ENCODE assay signal across 9 mouse cellular contexts in the genomic region with DNA sequence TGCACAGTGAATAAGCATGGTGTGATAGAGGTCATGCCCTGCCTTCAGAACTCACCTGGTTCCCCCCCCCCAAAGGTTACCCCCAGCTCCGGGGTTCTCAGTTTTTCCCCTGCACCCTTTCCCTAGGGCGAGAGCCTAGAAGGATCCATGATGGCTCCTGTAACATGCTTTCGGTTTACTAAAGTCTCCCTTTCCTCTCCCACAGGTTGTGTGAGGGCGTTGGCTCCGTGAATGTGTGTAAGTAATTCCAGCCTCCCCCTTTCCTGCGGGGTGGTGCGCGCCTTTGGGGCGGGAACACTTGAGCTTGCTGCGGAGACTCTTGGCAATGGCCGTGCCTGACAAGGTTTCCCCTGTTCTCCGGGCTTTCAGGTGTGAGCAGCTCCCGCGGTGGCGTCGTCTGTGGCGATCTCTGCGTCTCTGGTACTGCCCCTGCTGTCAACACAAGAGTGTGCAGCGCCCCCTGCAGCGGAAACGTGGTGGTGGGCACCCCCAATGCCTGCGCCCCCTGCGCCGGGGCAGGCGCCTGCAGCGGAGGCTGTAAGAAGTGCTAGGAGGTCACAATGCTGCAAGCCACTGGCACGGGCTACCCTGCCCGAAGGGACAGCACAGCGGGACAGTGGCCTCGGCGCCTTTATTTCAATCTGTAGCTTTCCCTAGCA. TPM values are rescaled to one million over a fixed set of nuclear protein-coding genes. Genes with fewer than 3 reads are reported as not detected.
DNase-seq lines count a peak whose midpoint lies in the region; ATAC-seq lines count a peak whose summit lies in the region.
"Had no signal": no experiment of that assay in that cellular context is flagged by ENCODE, and none has a peak within 500 bp of the region (broad histone marks: within the 10 kb centered on the region; RNA-seq: fewer than 3 reads in every experiment).

No protein-coding gene starts in this region.

- DNase-seq in c-Kit-positive CD71-negative TER-119-negative erythroid progenitor cells, embryonic 14.5 days (ENCODE audit: low read depth) = peak; percentile 38
- DNase-seq in layer of hippocampus, postnatal 25 days (ENCODE audit: extremely low spot score in 1 of 2, low spot score in 1 of 2) = peak; percentile 48 to 65
- DNase-seq in ovary, postnatal 36 days (ENCODE audit: low spot score) = peak; percentile 60
- DNase-seq in urinary bladder, postnatal 36 days (ENCODE audit: low spot score in 2 of 2) = peak; percentile 12 to 36

- WGBS in forebrain, embryonic 15.5 days = 8% methylated on average over 31 of the region's 31 CpGs
- 13% methylated on average over 31 of the region's 31 CpGs for WGBS in hindbrain, embryonic 13.5 days
- WGBS in lung, embryonic 16.5 days = 5% methylated on average over 31 of the region's 31 CpGs

- H3K27me3 ChIP-seq in forebrain, embryonic 15.5 days = no peaks in the 10 kb centered on the region; the same call in 1 of the 2 replicates
- H3K27me3 ChIP-seq in hindbrain, embryonic 13.5 days = 0 out of 2 replicates have a peak, but pooled peaks cover 12% of the 10 kb centered on the region
- peaks cover 6% of the 10 kb centered on the region for H3K27me3 ChIP-seq in lung, embryonic 16.5 days (ENCODE audit: control insufficient read depth, insufficient read depth, low read depth, low read length)

- peak overlapping the region; percentile 78 for H3K4me2 ChIP-seq in forebrain, embryonic 15.5 days (replicated peaks)
- H3K4me2 ChIP-seq in hindbrain, embryonic 13.5 days = peak overlapping the region; percentile 67
- H3K4me2 ChIP-seq in lung, embryonic 16.5 days (ENCODE audit: low read depth, low read length) = peak overlapping the region; percentile 61

- peak overlapping the region; percentile 42 for H3K9ac ChIP-seq in forebrain, embryonic 15.5 days (replicated peaks)
- peak overlapping the region; percentile 63 for H3K9ac ChIP-seq in hindbrain, embryonic 13.5 days
- H3K9ac ChIP-seq in lung, embryonic 16.5 days (ENCODE audit: low read length) = peak overlapping the region; percentile 42

- no peaks in the 10 kb centered on the region for H3K36me3 ChIP-seq in forebrain, embryonic 15.5 days
- H3K36me3 ChIP-seq in hindbrain, embryonic 13.5 days = no peaks in the 10 kb centered on the region
- no peaks in the 10 kb centered on the region for H3K36me3 ChIP-seq in lung, embryonic 16.5 days (ENCODE audit: control insufficient read depth, insufficient read depth, low read length)

- peak overlapping the region; percentile 37 for H3K4me3 ChIP-seq in forebrain, embryonic 15.5 days
- H3K4me3 ChIP-seq in hindbrain, embryonic 13.5 days = peak overlapping the region; percentile 31
- peak overlapping the region; percentile 37 for H3K4me3 ChIP-seq in lung, embryonic 16.5 days (ENCODE audit: low read length)

- no peaks in the 10 kb centered on the region for H3K9me3 ChIP-seq in forebrain, embryonic 15.5 days
- no peaks in the 10 kb centered on the region for H3K9me3 ChIP-seq in hindbrain, embryonic 13.5 days
- no peaks in the 10 kb centered on the region for H3K9me3 ChIP-seq in lung, embryonic 16.5 days (ENCODE audit: control insufficient read depth, low read length)

- H3K27ac ChIP-seq in forebrain, embryonic 15.5 days (replicated peaks) = no peak overlapping the region
- no peak overlapping the region for H3K27ac ChIP-seq in hindbrain, embryonic 13.5 days
- H3K27ac ChIP-seq in lung, embryonic 16.5 days (ENCODE audit: low read length) = no peak overlapping the region

- ATAC-seq in CD4-positive, CD25-positive, alpha-beta regulatory T cell, adult 4 months = peak; percentile 60
- ATAC-seq in forebrain, embryonic 15.5 days (replicated peaks) = 0 out of 2 replicates have a peak, but pooled peaks have one; percentile 43
- no peak for ATAC-seq in hindbrain, embryonic 13.5 days (ENCODE audit: low FRiP score)
- ATAC-seq in lung, embryonic 16.5 days (ENCODE audit: low read depth) = peak; percentile 73

- H3K4me1 ChIP-seq in forebrain, embryonic 15.5 days = peaks cover 11% of the 10 kb centered on the region
- H3K4me1 ChIP-seq in hindbrain, embryonic 13.5 days (replicated peaks) = peaks cover 13% of the 10 kb centered on the region
- H3K4me1 ChIP-seq in lung, embryonic 16.5 days (replicated peaks; ENCODE audit: control insufficient read depth, insufficient read depth, low read length) = peaks cover 7% of the 10 kb centered on the region; the same call in 1 of the 2 replicates

RNA-seq across cellular contexts. Expression of gene Krt86, which starts 5.9 kb away (rescaled TPM):
- not detected for polyA plus RNA-seq in CD4-positive, CD25-positive, alpha-beta regulatory T cell, adult 4 months (2017; shearing (Covaris generic))
- not detected in 2 replicates for polyA plus RNA-seq in forebrain, embryonic 15.5 days (2015; fragmentation: Nextera tagmentation; extraction: Ambion mirVana)
- polyA plus RNA-seq in hindbrain, embryonic 13.5 days (2015; fragmentation: Nextera tagmentation; extraction: Ambion mirVana) = not detected in 2 replicates
- not detected for total RNA-seq in layer of hippocampus, postnatal 25 days (2021)
- not detected in 2 replicates for polyA plus RNA-seq in lung, embryonic 16.5 days (2015; fragmentation: Nextera tagmentation; extraction: Ambion mirVana)

RNA-seq across cellular contexts. Expression of gene Krt83, which starts 12.2 kb away (rescaled TPM):
- 1 to 10 TPM; 3.2 to 7.4 TPM for polyA plus RNA-seq in CD4-positive, CD25-positive, alpha-beta regulatory T cell, adult 4 months (2017; shearing (Covaris generic))
- polyA plus RNA-seq in forebrain, embryonic 15.5 days (2015; fragmentation: Nextera tagmentation; extraction: Ambion mirVana) = not detected in 2 replicates
- polyA plus RNA-seq in hindbrain, embryonic 13.5 days (2015; fragmentation: Nextera tagmentation; extraction: Ambion mirVana) = not detected in 2 replicates
- total RNA-seq in layer of hippocampus, postnatal 25 days (2021) = not detected
- not detected in 2 replicates for polyA plus RNA-seq in lung, embryonic 16.5 days (2015; fragmentation: Nextera tagmentation; extraction: Ambion mirVana)

RNA-seq across cellular contexts. Expression of gene Krt81, which starts 15.6 kb away (rescaled TPM):
- polyA plus RNA-seq in CD4-positive, CD25-positive, alpha-beta regulatory T cell, adult 4 months (2017; shearing (Covaris generic)) = not detected
- polyA plus RNA-seq in forebrain, embryonic 15.5 days (2015; fragmentation: Nextera tagmentation; extraction: Ambion mirVana) = not detected in 2 replicates
- polyA plus RNA-seq in hindbrain, embryonic 13.5 days (2015; fragmentation: Nextera tagmentation; extraction: Ambion mirVana) = not detected in 2 replicates
- total RNA-seq in layer of hippocampus, postnatal 25 days (2021) = not detected
- polyA plus RNA-seq in lung, embryonic 16.5 days (2015; fragmentation: Nextera tagmentation; extraction: Ambion mirVana) = not detected in 2 replicates
- total RNA-seq: neutrophil, adult 5-6 weeks had no signal

RNA-seq across cellular contexts. Expression of gene Krt88, which starts 31.6 kb away (rescaled TPM):
- not detected for polyA plus RNA-seq in CD4-positive, CD25-positive, alpha-beta regulatory T cell, adult 4 months (2017; shearing (Covaris generic))
- polyA plus RNA-seq in forebrain, embryonic 15.5 days (2015; fragmentation: Nextera tagmentation; extraction: Ambion mirVana) = not detected in 2 replicates
- polyA plus RNA-seq in hindbrain, embryonic 13.5 days (2015; fragmentation: Nextera tagmentation; extraction: Ambion mirVana) = not detected in 2 replicates
- total RNA-seq in layer of hippocampus, postnatal 25 days (2021) = not detected
- polyA plus RNA-seq in lung, embryonic 16.5 days (2015; fragmentation: Nextera tagmentation; extraction: Ambion mirVana) = not detected in 2 replicates
- total RNA-seq: neutrophil, adult 5-6 weeks had no signal

RNA-seq across cellular contexts. Expression of gene Gm49425, which starts 37.9 kb away (rescaled TPM):
- polyA plus RNA-seq in CD4-positive, CD25-positive, alpha-beta regulatory T cell, adult 4 months (2017; shearing (Covaris generic)) = not detected
- not detected in 2 replicates for polyA plus RNA-seq in forebrain, embryonic 15.5 days (2015; fragmentation: Nextera tagmentation; extraction: Ambion mirVana)
- not detected in 2 replicates for polyA plus RNA-seq in hindbrain, embryonic 13.5 days (2015; fragmentation: Nextera tagmentation; extraction: Ambion mirVana)
- total RNA-seq in layer of hippocampus, postnatal 25 days (2021) = not detected
- polyA plus RNA-seq in lung, embryonic 16.5 days (2015; fragmentation: Nextera tagmentation; extraction: Ambion mirVana) = not detected in 2 replicates
- total RNA-seq: neutrophil, adult 5-6 weeks had no signal
